Mouse (Mus musculus) E14TG2a.4 (cell line): ENCODE measurements around the gene Lysmd3.

Experiments
- H3K27me3 ChIP-seq: 2 replicates; pipeline ENCODE4 v1.6.1; 2014; ENCODE audit warnings: low read length, control low read depth; ENCODE audit not compliant: insufficient read depth
- H3K36me3 ChIP-seq: 2 replicates; pipeline ENCODE4 v1.6.1; 2014; ENCODE audit warnings: low read length, control low read depth; ENCODE audit not compliant: insufficient read depth
- H3K4me1 ChIP-seq: replicated peaks from 2 replicates; pipeline ENCODE4 v1.6.1; 2014; ENCODE audit warnings: low read depth, low read length, control low read depth
- H3K4me3 ChIP-seq: replicated peaks from 2 replicates; pipeline ENCODE4 v1.5.1; 2014; ENCODE audit warnings: mild to moderate bottlenecking, low read length
- H3K9me3 ChIP-seq: 2 replicates; pipeline ENCODE4 v1.6.1; 2014; ENCODE audit warnings: low read length, control low read depth
- CTCF ChIP-seq: conservative IDR thresholded peaks from 2 replicates; pipeline ENCODE4 v1.5.1; 2014; ENCODE audit warnings: low read length
- NANOG ChIP-seq: IDR thresholded peaks from 2 replicates; pipeline ENCODE4 v1.6.1; 2014; ENCODE audit warnings: borderline replicate concordance, low read length, mixed read lengths
- POU5F1 ChIP-seq: IDR thresholded peaks from 2 replicates; pipeline ENCODE4 v1.6.1; 2014; ENCODE audit warnings: low read length, borderline replicate concordance

The Lysmd3 gene

GRCm38 (mm10) chr13:81711546-81712371, 54.3 kb downstream of the Lysmd3 start:
- Histone ChIP-seq H3K9me3 (no peaks in the 10 kb centered on the region), H3K27me3 (no peaks in the 10 kb centered on the region), H3K4me1 (peaks cover 56% of the 10 kb centered on the region), H3K4me3 (peak overlapping the region; percentile 92), H3K36me3 (peaks cover 19% of the 10 kb centered on the region)
- TF ChIP-seq POU5F1 (no peak), CTCF (no peak), NANOG (no peak)

- Histone ChIP-seq H3K9me3 (no peaks in the 10 kb centered on the region), H3K27me3 (no peaks in the 10 kb centered on the region), H3K36me3 (peaks cover 6% of the 10 kb centered on the region), H3K4me1 (peaks cover 37% of the 10 kb centered on the region), H3K4me3 (no peak overlapping the region)
- TF ChIP-seq POU5F1 (no peak), NANOG (no peak), CTCF (no peak)
Observed at GRCm38 (mm10) chr13:81713896-81714295, 56.4 kb downstream of the Lysmd3 start.
